Mouse (Mus musculus) lung, adult 2 months (tissue): ENCODE data around the gene Myo9b.

Source experiments
- CTCF ChIP-seq: fragments of 200-500 bp; IDR thresholded peaks from 2 replicates; pipeline ENCODE4 v1.5.1; 2011; ENCODE audit warnings: mild to moderate bottlenecking, low read length, control low read depth; ENCODE audit not compliant: insufficient read depth
- POLR2A ChIP-seq: fragments of 200-500 bp; IDR thresholded peaks from 2 replicates; pipeline ENCODE4 v1.6.1; 2011; ENCODE audit warnings: low read depth, mild to moderate bottlenecking, control low read depth, low read length, borderline replicate concordance; ENCODE audit errors: extremely low read depth

- TF ChIP-seq CTCF (no peak), POLR2A (no peak)
Observed at GRCm38 (mm10) chr8:71372427-71372826, 99.9 kb downstream of the Myo9b start.
